Mouse (Mus musculus) layer of hippocampus, adult 8-10 months (tissue): ENCODE results near the gene Incenp. TPM values are rescaled to one million over a fixed set of nuclear protein-coding genes. Genes with fewer than 3 reads are reported as not detected.
"Not testable (repeated sequence)": the region's sequence is repeated elsewhere in the genome, so short reads cannot be mapped to it uniquely, and the experiment has no call there.

Experiments used
- DNase-seq, 2 experiments: peaks; one replicate each; pipeline ENCODE4 v3.0.0; 2022; ENCODE audit warnings: low spot score in 2 of 2
- total RNA-seq, 4 experiments: library from RNA; stranded (reverse); gene quantifications; 2 replicates each; pipeline ENCODE4 v1.2.4; 2022

The Incenp gene
- total RNA-seq, result 10 to 100 TPM; 14.0 to 20.4 (median 17.7) TPM

DNA sequence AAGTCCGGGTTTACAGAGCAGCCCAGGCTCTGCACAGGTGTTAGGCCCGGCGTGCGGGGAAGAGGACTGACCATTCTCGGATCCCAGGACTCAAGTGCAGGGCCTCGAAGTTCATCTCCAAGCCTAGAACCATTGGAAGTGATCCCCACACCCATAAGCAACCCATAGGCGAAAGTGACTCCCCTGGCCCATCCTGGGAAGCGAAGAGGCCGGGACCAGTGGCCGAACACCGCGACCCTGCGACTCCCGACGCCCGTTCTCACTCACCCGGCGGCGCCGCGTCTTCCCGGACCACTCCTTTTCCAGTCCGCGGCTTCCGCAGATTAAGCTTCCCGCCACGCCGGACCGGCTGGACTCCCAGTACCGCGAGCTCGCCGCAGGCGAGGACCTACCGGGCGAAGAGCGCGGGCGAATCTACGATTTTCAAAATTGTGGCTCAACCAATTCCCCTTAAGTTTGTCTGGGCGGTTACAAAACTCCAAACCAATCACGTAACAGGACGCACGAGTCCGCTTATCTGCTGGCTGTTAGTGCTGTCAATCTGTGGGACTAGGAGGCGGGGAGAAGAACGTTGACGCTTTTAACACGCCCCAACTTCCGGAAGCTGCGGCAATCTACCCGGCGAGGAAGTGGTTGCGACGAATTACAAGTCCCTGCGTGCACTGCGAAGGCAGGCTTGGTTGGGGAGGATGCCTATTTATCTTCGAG, at the start of gene Incenp:
Gene Incenp, minus strand, starts transcription at position 480 of the 708 bp plus-strand sequence.
- peak; percentile 96 to 97 for DNase-seq

GRCm38 (mm10) chr19:9946986-9947385, 47.6 kb upstream of the Incenp start:
- DNase-seq, result no peak

DNA sequence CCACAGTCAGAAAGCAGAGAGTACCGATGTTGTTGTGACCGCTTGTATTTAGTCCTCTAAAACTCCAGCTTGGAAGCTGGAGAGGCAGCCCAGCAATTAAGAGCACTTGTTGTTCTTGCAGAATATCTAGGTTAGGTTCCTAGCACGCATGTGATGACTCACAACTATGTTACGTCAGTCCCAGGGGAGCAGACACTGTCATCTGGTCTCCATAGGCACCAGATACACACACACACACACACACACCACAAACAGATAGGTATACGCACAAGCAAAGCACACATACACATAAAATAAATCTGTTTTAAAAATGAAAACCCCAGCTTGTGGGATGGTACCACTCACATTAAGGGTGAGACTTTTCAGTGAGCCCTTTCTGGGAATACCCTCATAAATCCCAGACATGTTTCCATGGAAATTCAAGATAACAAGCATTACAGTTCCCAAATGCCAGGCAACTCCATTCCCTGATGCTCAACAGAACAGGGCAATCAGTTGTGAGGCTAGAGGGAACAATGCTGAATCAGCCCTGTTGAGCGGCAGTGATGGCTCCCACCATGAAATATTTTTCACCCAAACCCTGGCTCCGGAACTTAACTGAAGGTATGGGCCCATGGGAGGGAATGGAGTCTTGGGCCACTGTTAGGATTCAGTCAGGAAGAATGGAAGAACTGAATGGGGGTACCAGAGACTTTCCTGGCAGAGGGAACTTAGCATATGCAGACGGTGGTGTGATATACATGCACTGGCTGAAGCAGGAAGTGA, 46.6 kb upstream of the Incenp start:
- no peak for DNase-seq

DNA sequence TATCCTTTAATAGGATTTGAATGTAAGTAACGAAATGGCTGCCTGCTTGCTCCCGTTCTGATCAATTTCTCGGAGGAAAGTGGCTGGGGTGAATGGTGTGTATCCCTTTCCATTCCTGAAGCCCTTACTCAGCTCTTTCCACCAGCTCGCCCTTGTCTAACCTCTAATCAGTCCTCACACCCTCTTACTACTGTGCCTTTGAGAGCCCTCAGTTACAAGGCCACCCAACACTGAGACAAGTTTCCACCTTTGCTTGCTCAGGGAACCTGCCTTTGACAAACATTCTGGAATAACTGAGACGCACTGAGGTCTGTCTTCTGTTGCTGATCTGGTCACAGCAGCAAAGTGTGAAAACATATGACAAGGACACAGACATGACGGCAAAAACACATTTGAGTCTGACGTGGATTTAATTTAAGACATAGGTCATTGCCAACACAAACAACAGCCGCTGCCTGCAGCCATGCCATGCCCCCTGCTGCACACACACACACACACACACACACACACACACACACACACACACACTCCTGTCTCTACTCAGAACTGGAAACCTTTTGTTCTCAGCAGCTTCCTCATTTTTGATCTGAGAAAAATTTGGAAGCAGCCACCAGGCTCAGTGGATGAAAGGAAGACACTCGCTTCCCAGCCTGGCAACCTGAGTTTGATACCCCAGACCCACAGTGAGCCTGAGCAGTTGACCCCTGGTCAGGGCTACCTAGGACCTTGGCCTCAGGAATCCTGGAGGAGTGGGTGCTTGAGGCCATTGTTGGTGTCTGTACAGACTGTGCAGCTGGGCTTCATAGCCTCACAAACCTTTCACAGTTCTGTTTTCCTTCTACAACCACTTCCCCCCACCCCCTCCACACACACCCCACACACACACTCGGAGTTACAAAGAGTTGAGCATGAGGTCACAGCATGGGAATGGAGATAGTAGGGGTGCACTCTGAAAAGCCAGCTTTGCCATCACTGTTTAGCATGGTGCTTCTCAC, 43.5 kb upstream of the Incenp start:
- no peak for DNase-seq

DNA sequence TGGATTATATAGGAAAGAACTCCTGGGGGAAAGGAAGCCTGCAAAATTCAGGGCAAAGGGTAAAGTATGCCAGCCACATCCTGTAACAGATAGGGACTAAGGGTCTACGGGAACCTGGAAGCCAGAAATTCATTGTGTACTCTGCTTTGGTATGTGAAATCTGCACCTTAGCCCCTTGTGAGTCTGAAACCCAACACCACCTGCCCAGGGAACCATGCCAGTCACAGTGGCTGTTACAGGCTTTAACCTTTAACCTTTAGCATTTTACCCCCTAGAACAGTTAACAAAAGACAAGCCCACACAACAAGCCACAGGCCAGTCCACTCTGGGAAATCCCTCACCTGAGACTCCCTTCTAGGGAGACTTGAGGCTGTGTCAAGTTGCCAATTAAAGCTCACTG, 42.5 kb upstream of the Incenp start:
- DNase-seq, result no peak

- DNase-seq, result peak; percentile 37 to 55
Measured at GRCm38 (mm10) chr19:9940903-9941302, 41.6 kb upstream of the Incenp start.

- DNase-seq, result no peak
Measured at GRCm38 (mm10) chr19:9939841-9940240, 40.5 kb upstream of the Incenp start.

GRCm38 (mm10) chr19:9938824-9939303, 39.5 kb upstream of the Incenp start:
- no peak for DNase-seq

GRCm38 (mm10) chr19:9938156-9938823, 38.9 kb upstream of the Incenp start:
- no peak for DNase-seq

- DNase-seq, result no peak
Measured at GRCm38 (mm10) chr19:9937428-9937827, 38.1 kb upstream of the Incenp start.

- DNase-seq, result no peak
Measured at GRCm38 (mm10) chr19:9936579-9936978, 37.2 kb upstream of the Incenp start.

DNA sequence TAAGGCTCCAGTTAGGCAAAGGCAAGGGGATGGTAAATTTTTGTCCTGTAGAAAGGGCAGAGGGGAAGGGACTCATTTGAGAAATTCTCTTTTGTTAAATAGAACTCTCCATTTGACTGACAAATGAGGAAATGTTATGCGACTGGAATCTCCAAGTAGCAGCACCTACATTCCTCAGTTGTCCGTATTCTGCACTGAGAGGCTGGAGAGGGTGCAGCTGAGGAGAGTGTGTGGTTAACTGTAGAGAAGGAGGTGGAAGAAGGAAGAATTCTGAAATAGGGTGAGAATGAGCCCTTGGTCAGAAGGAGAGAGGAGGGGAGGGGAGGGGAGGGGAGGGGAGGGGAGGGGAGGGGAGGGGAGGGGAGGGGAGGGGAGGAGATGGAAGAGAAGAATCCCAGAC, 34.6 kb upstream of the Incenp start:
- DNase-seq, result no peak

GRCm38 (mm10) chr19:9931167-9931607, 31.8 kb upstream of the Incenp start:
- DNase-seq, result not testable (repeated sequence)

DNA sequence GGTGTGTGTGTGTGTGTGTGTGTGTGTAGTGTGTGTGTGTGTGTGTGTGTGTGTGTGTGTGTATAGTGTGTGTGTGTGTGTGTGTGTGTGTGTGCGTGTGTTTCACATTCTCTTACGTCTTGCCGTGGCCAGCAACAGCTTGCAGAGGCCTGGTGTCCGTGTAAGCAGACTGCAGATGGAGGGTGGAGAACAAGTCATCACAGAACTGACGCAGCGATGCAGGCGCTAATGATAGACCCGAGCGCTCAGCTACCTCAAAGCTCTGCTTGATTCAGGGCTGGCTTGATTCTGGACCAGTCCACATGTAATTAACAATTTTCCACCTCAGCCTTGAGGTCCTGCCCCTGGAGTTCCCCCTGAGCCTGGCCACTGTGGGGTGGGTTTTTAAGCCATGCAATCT, 28.7 kb upstream of the Incenp start:
- DNase-seq, result no peak

GRCm38 (mm10) chr19:9924769-9925272, 25.5 kb upstream of the Incenp start:
- DNase-seq, result no peak

DNA sequence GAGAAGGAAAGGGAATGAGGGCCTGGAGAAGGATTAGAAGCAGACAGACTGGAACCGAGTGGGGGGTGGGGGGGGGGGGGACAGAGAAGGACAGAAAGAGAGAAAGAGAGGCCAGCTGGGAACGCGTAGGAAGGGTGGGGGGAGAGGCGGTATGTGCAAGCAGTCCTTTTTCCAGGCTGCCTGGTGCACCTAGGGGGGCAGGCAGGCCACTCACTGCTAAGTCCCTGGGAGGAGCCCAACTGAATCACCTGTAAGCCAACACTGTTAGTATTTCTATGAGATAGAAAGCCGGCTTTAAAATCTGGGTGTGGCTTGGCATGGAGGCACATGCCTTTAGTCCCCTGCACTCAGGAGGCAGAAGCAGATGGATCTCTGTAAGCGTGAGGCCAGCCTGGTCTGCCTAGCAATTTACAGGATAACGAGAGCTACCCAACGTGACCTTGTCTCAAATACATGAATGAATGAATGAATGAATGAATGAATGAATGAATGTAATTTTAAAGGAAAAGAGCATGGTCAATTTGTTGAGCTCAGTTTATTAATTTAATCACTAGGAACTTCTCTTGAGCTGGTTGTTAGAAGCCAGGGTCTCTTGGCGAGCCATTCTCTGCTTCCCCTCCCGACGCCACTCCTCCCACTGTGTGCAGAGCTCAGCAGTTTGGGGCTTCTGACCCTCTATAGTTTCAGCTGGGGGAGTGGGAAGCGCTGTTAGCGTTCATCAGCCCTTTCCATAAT, 24.9 kb upstream of the Incenp start:
- no peak for DNase-seq

GRCm38 (mm10) chr19:9923048-9923447, 23.7 kb upstream of the Incenp start:
- no peak for DNase-seq

GRCm38 (mm10) chr19:9922228-9922627, 22.9 kb upstream of the Incenp start:
- peak; percentile 78 to 83 for DNase-seq

DNA sequence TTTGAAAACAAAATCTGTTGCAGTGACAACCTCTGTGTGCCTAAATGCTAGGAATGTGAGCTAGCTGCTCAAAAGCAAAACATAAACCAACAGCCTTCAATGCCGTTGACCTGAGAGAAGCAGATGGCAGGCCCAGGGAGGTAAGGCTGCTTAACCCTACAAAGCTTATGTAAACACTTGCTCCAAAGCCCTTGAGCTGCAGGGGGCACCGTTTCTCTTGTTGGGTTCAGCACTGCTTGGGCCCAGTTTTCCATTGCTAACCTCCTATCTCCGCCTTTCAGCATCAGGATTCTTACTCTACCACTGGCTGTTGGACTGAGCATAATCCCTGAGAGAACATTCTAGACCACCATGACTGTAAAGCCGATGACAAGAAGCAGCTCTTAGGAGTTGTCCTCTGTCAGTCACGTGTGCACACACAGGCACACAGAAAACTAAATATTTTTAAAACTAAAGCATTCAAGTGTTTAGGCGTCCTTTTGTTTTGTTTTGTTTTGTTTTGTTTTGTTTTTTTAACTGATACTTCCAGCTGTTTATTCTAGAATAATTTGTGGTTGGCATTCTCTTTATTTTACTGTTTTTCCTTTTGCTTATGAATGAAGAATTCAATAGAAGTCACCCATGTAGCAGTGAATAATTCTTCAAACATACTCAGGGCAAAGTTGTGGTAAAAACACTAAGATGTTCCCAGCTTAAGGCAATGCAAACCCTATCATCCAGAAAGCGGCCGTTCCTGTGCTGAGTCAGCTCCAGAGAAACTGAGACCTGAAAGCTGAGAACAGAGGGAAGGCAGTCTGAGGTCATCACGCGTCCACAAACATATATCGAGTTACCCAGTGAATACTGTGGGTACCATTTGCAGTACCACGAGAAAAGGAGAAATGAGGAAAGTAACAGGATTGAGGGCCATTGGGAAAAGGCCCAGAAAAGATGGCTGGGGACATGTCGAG, 21.8 kb upstream of the Incenp start:
- peak; percentile 58 to 73 for DNase-seq
